Mouse (Mus musculus) skeletal muscle tissue, adult 2 months (tissue): ENCODE measurements around the gene Galnt2.
A peak's percentile ranks its signal among the peaks of the same experiment; 100 is the strongest.

Source experiments
- DNase-seq: peaks from one replicate; pipeline ENCODE4 v3.0.0-alpha.2; 2012; ENCODE audit warnings: low read depth, low spot score

The Galnt2 gene

DNA sequence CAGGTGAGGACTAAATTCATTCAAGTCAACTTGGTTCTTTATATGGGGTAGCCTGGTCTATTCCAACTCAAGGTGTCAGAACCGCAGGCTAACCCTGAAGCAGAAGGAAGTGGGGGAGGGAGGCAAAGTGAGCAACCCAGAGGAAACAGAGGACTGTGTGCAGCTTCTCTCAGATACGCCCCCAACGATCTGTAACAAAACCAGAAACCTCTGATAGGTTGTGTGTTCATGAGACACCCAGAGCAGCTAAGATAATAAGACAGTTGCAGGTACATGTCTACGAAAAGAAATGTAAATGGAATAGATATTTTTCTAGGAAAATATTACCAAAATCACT, 88.1 kb downstream of the Galnt2 start:
- DNase-seq, result no peak

DNA sequence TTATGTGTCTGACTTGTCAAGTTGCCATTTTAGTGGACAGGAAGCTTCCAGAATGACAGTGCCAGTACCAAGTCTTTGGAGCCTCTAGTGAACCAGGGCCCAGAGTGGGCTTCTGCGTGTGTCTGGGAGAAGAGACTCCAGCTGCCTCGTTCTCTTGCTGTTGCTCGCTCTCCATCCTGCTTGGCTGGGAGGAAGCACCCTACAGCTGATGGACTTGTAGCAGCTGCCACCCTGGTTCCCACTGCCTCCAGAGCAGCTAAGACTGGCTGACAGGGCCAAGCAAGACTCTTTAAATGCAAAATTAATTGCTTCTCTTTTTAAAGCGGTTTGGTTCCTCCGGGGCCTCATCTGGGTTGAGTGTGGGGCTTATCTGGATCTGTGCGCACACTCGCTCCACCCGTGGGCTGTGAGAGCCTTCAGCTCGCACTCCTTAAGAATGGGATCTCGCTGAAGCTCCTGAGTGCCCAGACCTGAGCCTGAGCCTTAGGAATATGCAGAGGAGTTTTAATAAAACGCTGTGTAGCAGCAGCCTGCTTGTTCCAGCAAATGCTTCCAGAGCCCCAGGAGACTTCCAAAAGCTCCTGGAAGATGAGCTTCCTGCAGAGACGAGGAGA, 90.1 kb downstream of the Galnt2 start:
- DNase-seq, result no peak

- DNase-seq, result no peak
These were observed 92.2 kb downstream of the Galnt2 start for GRCm38 (mm10) chr8:124323356-124323755.

DNA sequence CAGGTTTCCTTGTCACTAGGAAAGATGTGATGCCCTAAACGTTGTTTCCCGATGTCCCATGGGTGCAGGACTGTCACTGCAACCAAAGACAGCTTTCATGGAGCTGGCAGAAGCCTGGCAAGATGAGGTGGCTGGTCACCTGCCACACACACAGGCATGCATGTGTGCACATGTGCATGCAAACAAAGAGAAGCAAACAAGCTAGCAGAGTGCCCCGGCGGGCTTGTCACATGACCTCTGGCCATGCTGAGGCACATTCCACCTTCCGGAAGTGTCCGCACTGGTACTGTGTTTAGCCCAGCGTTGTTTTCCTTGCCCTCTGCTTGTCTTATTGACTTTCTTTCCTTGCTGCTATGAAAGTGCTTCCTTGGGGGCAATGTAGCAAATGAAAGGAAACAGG, 97.1 kb downstream of the Galnt2 start:
- DNase-seq, result no peak

DNA sequence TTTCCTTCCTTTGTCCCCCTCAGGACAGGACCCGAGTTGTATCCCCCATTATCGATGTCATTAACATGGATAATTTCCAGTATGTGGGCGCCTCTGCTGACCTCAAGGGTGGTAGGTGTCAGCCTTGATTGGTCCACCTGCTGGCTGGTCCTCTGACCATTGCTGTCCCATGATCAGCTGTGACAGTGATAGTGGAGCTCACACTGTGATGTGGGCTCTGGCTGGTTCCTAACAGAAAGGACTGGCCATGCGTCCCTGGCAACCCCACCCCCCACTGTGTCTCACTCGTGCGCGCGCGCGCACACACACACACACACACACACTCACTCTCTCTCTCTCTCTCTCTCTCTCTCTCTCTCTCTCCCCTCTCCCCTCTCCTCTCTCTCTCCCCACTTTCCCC, 98.5 kb downstream of the Galnt2 start:
- no peak for DNase-seq

GRCm38 (mm10) chr8:124330433-124330832, 99.2 kb downstream of the Galnt2 start:
- no peak for DNase-seq

- no peak for DNase-seq
These were observed 99.9 kb downstream of the Galnt2 start for GRCm38 (mm10) chr8:124331094-124331493.

DNA sequence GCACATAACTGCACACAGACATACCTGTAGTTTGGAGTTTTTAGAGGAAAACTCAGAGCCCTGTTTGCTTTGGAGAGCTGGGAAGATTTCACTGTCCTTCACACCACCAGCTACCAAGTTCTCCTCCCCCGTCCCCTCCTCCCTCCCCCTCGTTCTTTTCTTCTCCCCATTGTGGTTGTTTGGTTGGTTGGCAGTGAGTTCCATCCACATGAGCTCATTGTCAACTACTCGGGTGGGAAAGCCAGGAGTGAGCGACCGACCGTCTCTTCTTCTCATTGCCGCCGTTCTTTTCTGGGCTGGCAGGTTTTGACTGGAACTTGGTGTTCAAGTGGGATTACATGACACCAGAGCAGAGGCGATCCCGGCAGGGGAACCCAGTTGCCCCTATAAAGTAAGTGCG, 100.5 kb downstream of the Galnt2 start:
- DNase-seq, result no peak

DNA sequence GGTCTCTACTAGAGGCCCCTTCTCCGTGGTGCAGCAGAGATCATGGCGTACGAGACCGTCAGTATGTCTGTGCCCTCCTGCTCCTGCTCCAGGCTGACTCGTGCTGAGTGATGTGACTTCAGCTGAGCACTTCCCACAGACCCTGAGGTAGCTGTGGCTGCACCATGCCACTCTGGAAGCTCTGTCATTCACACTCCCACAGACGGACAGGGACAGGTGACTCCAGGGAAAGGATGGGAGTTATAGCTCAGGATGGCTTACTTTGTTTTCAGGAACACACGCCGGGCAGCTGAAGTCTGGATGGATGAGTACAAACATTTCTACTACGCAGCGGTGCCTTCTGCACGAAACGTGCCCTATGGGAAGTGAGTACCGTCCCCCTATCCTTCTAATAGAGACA, 105.1 kb downstream of the Galnt2 start:
- no peak for DNase-seq

GRCm38 (mm10) chr8:124339742-124340141, 108.6 kb downstream of the Galnt2 start:
- no peak for DNase-seq

DNA sequence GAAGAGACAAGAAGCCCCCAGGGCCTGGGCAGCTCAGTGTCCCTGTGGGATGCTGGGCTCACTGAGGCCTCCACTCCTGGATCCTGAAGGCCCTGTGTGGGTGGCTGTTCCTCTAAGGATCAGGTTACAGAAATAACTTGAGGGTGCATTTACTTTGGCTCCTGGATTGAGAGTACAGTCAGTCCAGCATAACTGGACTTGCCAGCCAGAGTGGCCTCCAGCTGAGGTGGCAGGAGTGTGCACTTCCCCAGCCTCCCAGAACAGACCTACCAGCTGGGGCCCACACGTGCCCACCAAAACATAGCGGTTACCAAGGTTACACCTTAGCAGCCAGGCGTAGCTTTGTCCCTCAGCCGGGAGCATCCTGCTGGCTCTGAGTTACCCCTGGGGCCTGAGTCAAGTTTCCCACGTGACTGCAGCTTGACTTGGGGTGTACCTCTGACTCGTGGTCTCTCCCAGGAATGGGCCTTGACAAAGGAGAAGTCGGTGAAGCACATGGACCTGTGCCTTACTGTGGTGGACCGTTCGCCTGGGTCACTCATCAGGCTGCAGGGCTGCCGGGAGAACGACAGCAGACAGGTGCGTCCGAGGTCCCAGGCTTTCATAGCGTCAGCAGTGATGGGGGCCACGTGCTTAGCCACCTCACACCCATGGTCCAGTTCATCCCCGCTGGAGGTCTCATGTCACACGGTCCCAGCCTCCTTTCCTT, 109.3 kb downstream of the Galnt2 start:
- DNase-seq, result no peak

DNA sequence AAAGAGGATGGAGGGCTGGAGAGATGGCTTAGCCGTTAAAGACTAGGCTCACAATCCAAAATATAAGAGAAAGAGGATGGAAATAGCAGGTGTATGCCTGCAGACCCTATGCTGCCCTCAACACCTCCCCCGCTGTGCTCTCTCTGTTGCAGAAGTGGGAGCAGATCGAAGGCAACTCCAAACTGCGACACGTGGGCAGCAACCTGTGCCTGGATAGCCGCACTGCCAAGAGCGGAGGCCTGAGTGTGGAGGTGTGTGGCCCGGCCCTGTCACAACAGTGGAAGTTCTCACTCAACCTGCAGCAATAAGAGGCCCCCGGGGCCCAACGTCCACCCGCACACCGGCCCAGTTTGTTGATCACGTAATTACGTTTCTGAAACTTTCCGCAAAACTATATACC, 112.0 kb downstream of the Galnt2 start:
- no peak for DNase-seq

GRCm38 (mm10) chr8:124343991-124344390, 112.8 kb downstream of the Galnt2 start:
- DNase-seq, result no peak

DNA sequence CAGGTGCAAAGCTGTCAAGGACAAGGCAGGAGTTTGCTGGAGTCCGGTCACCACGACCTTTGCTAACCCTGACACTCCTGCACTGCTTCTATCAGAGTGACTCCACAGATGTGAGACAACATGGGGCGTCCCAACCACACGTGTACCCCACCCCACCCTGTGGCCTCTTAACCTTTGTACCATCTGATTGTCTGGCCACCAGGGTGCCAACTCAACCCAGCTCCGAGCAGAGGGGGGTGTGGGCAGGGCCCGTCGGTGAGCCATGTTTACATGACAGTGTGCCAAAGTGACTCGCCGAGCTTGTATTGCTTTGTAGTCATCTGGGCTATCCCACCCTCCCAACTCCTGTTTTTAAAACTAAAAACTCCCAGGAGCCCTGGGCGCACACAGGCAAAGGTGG, 113.9 kb downstream of the Galnt2 start:
- DNase-seq, result no peak

- peak; percentile 56 for DNase-seq
These were observed 115.8 kb downstream of the Galnt2 start for GRCm38 (mm10) chr8:124346852-124347523.

DNA sequence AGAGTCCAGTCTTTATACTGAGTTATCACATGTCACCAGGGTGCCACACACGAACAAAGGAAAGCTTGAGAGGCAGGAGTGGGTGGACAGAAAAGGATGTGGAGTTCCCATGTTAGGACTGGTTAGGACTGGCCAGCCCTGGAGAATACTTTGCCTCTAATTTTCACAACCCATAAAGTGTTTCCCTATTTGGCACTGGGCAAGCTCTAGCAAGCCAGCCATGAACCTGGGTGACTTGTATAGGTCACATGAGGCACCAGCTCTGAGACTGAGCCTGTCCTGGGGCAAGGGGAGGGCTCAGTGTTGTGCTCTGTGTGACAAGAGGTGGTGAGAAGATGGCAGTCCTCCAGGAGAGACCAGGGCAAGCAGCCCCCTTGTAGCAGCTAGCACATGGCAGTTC, 116.9 kb downstream of the Galnt2 start:
- DNase-seq, result no peak

DNA sequence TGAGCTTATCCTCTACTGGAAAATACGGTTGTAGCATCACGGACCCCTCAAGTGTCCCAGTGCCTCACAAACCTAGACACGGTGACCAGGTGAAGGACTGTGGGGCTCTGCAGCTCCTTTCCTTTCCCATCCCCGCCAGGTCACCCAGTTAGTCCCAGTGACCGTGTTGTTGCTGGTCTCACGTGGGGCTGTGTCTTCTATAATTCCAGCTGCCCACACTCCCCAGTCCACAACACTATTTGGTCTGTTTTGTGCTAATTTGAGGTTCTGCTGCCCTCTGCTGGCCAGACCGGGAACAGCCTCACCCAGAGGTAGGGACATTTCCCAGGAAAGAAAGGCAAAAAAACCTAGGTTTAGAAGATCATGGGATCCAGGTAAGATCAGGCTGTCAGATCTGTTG, 118.5 kb downstream of the Galnt2 start:
- DNase-seq, result peak; percentile 48

GRCm38 (mm10) chr8:124351636-124352035, 120.4 kb downstream of the Galnt2 start:
- DNase-seq, result no peak

DNA sequence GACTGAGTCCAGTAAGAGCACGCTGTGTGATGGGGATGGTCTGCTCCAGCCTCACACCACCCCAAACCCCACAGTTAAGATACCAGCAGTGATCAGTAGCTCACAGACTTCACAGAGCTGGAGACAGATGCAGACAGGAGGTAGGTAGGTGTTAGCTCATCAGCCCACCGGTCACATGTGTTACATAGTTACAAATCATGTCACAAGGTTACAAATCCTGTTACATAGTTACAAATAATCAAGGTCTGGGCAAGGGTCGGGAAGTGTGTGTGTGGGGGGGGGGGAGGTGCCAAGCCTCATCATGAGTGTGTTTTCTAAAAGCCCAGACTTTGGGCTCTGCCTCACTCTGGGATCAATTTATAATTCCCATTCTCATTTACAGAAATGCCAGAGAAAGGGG, 129.7 kb downstream of the Galnt2 start:
- DNase-seq, result no peak

- no peak for DNase-seq
These were observed 130.7 kb downstream of the Galnt2 start for GRCm38 (mm10) chr8:124361773-124362427.

- DNase-seq, result no peak
These were observed 131.4 kb downstream of the Galnt2 start for GRCm38 (mm10) chr8:124362589-124362988.

DNA sequence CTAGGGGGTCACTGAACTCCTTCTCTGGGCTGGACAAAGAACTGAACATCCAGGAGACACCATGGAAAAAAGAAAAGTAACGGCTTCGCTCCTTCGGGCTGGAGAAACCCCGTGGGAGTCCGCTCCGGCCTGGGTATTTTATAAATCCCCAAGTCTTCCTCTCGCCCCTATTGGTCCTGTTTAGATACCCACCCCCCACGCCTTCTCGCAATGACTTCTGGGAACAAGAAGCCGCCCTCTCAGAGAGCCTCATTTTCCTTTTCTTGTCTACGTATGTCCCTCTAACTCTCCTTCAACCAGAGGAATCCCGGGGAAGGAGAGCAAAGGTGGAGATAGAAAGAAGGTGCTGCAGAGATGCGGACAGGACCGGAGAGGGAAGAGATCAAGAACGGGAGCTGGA, 132.1 kb downstream of the Galnt2 start:
- DNase-seq, result no peak

DNA sequence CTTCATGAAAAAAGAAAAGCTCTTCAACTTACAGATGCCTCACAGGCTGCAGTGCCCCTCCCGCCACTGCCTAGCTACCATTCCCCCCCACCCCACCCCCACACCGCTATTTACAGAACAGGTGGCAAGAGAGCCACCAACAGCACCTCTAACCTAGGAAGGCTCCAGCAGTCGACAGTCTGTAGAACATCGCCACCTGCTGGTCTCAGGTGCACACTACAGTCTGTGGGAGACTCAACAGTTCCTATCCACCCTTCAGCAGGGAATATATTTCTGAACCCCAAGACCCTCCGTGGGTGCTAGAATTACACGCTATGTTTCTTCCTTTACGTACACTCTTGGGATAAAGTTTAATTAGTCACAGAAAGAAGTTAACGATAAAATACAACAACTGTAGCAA, 137.0 kb downstream of the Galnt2 start:
- peak; percentile 49 for DNase-seq
